Mouse (Mus musculus) embryonic fibroblast, embryonic 13.5 days (primary cell): ENCODE data around the gene Hsd17b13.

Experiments used
- CTCF ChIP-seq: IDR thresholded peaks from 2 replicates; pipeline ENCODE4 v1.5.1; 2011; ENCODE audit warnings: mild to moderate bottlenecking, control low read depth, low read length, moderate library complexity, borderline replicate concordance; ENCODE audit not compliant: insufficient read depth
- POLR2A ChIP-seq: IDR thresholded peaks from 2 replicates; pipeline ENCODE4 v1.6.1; 2011; ENCODE audit warnings: low read depth, mild to moderate bottlenecking, control low read depth, low read length, moderate library complexity

GRCm38 (mm10) chr5:104023289-104024020 is 46.2 kb upstream of the Hsd17b13 start:
- TF ChIP-seq CTCF: no peak
- TF ChIP-seq POLR2A: no peak; the same call in 1 of the 2 replicates
